Mouse (Mus musculus) adrenal gland, postnatal 10 days (tissue): ENCODE measurements around the gene Map2k5. TPM values are rescaled to one million over a fixed set of nuclear protein-coding genes. Genes with fewer than 3 reads are reported as not detected.

Experiments
- DNase-seq: peaks from one replicate; pipeline ENCODE4 v3.0.0; 2021; ENCODE audit warnings: mixed read lengths
- total RNA-seq, 2 experiments: library from RNA; stranded (reverse); gene quantifications; 2 replicates each; pipeline ENCODE4 v1.2.3; 2021

Gene Map2k5
- total RNA-seq, 2 experiments from 2014 or later, result 27.0 to 35.4 TPM

DNA sequence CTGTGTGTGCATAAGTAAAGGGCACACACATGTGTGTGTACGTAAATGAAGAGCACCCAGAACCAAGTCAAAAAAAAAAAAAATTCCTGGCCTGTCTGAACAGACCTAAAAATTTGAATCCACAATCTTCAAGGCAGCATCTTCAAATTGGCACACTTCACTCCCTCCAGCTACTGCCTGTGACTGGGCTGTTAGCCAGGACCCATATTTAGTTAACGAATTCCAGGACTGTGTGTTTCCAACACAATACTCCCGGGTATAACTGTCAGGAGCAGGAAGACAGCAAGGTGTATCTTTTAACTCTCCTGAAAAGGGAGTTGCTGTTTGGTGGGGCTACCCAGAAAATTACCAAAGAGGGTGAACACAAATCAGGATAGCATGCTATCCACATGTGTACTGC lies 118.9 kb downstream of the Map2k5 start:
- DNase-seq, result no peak

GRCm38 (mm10) chr9:63257739-63258138 lies 120.0 kb downstream of the Map2k5 start:
- DNase-seq, result no peak

GRCm38 (mm10) chr9:63250841-63251626 lies 126.7 kb downstream of the Map2k5 start:
- no peak for DNase-seq

DNA sequence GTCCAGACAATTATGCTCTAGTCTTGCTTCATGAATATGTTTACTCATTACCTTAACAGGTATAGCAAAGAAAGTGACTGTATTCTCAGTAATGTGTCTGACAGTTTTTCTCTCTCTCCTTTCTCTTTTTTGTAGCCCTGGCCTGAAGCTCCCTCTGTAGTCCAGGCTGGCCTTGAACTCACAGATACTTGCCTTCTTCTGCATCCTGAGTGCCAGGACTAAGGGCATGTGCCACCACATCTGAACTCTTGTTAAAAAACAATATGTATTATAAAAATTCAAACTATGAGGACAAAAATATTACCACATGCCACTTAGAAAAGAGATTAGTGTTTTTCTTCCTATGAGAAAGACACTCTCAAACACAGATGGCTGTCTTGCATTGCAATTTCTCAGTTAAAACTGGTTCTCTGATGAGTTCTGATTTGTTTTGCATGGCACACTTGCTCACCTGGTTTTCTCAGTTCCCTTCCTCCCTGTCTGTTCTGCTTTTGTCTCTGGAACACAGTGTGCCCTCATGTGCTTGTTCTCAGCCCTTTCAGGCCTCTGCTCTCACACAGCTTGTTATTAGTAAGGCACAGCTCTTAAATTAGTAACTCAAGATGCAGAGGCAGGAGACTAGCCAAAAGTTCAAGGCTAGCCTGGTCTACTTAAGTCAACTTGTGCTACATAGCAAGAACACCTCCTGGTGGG lies 129.5 kb downstream of the Map2k5 start:
- no peak for DNase-seq

GRCm38 (mm10) chr9:63246568-63247169 lies 131.0 kb downstream of the Map2k5 start:
- no peak for DNase-seq

DNA sequence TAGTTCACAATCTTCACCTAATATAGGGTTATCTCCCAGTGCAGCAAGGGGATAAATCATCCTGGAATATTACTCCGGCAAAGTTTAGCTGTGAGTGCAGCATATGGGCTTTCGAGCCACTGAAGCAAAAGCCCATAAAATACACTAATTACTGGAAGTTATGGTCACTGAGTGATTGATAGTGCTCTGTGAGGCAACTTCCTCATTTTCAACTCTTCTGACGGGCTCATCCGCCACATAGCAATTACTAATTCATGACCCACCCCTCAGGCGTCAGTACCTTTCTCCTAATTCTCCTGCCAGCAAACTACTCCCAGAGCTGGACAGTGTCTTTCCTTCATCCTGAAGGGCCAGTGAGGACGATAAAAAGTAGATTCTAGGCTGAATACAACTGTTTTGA lies 135.7 kb downstream of the Map2k5 start:
- no peak for DNase-seq

GRCm38 (mm10) chr9:63241241-63241640 lies 136.5 kb downstream of the Map2k5 start:
- DNase-seq, result peak; percentile 44

GRCm38 (mm10) chr9:63234356-63234755 lies 143.3 kb downstream of the Map2k5 start:
- DNase-seq, result no peak

DNA sequence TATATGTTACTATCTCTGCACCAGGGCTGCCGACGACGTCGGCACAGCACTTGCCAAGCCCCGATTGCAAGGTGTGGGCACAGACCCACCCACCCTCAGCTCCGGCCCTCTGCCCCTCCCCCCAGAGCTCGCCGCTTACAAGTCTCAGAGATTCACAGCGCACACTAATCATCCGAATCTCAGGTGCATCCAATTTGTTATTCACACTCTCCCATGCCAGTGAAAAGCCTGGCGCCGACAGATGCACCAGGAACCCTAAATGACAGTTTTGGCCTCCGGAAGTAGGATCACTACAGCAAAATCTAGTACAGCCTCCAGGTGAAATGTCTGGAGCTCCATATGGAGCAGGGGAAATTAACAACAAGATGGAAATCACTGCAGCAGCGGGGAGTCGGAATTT lies 147.4 kb downstream of the Map2k5 start:
- DNase-seq, result no peak

DNA sequence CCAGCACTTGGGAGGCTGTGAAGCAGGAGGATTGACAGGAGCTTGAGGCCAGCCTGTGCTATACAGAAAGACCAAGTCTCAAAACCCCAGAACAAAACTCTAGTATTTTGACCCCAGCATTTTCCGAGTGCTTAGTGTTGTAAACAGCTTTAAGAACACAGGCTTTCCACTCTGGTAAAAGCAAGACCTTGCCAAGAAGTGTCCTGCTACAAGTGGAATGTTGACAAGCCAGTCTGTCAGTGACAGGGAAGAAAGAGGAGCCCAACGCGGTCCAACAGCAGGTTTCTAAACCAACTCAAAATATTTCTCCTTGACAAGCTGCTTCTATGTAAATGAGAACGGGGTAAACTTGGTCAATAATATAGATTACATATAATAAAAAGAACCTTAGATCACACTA lies 148.6 kb downstream of the Map2k5 start:
- DNase-seq, result no peak

DNA sequence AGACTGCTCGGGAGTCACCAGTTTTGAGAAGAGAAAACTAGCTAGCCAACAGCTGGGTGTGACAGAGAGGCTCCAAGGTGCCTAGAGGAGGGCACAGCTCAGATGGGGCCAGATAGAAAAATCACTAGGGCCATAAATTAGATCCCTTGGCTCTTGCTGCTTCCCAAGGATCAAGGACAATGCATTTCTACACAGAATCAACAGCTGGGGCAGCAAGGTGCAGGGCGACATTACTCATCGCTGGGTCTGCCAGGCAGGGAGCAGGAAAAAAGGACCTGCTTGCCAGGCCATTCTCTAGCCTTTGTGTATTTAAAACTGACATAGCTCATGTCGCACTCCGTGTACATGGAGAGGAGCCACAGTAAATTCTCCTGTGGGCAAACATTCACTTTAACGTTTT lies 155.5 kb downstream of the Map2k5 start:
- DNase-seq, result peak; percentile 68

- no peak for DNase-seq
These were observed 157.9 kb downstream of the Map2k5 start for GRCm38 (mm10) chr9:63219851-63220250.

DNA sequence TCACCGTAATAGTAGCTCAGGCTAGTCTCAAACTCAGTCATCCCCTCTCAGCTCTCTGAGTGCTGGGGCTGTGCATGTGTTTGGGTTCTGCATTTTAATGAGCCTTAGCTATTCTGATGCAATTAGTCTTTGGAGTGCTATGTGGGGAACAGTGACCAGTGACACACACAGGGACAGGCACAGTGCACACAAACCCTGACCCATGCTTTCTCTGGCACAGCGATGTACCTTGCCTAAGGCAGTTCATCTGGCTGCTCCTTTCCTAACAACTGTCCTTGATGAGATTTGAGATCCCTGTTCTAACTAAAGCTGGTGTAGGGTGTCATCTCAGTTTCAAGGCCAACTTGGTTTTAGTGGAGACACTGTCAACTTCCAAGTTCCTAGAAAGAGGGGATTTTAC lies 162.7 kb downstream of the Map2k5 start:
- no peak for DNase-seq

- no peak for DNase-seq
These were observed 170.9 kb downstream of the Map2k5 start for GRCm38 (mm10) chr9:63206769-63207276.

GRCm38 (mm10) chr9:63203461-63203860 lies 174.2 kb downstream of the Map2k5 start:
- DNase-seq, result no peak

DNA sequence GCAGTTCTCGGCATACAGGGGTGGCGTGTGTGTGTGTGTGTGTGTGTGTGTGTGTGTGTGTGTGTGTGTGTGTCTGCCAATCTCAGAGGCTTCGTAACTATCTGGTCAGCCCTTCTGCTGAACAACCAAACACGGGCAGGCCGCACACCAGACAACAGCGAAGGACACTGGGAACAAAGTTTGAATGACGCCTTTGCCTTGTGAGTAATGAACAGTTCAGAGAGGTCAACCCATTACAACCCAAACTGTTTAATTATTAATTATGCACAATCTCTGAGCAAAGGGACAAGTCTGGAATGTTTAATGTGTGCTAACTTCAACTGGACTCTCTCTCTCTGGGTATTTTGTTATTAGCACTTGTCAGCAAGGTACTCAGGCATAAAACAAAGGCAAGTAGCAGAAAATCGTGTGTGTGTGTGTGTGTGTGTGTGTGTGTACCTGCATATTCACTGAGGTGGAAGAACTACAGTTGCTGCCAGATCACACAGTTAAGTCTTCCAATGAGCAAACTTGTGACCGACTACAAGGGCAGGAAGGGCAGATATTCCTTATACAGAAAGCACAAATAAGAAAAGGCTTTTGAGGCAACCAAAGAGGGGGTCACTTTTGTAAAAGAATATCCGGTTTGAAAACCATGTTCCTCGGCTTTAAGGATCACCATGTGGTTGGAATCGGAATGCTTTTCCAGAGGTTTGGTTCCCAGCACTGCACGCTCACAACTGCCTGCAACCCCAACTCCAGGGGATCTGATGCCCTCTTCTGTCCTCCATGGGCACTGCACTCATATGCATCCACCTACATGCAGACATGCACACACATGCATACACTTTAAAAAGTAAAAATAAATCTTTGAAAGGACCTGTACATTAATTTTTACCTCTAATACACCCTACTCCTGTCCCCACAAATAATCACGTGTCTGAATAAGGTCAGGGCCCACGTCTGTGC lies 176.1 kb downstream of the Map2k5 start:
- no peak for DNase-seq

DNA sequence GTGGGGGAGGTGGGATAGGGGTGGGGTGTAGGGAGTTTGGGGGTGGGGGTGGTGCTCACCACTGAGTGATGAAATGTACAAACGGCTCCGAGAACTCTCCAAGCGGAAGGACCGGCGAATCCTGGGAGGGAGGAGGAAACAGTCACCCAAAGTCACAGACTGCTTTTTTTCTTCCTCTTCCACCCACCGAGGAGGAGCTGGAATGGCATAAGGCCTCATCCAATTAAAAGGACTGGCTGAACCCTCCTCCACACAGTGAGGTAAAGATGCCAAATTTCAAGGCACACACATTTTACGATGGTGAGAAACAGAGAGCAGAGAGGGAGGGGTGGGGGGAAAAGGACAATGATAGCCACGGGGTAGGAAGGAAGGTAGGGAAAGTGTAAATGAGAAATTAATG lies 180.4 kb downstream of the Map2k5 start:
- peak; percentile 21 for DNase-seq

DNA sequence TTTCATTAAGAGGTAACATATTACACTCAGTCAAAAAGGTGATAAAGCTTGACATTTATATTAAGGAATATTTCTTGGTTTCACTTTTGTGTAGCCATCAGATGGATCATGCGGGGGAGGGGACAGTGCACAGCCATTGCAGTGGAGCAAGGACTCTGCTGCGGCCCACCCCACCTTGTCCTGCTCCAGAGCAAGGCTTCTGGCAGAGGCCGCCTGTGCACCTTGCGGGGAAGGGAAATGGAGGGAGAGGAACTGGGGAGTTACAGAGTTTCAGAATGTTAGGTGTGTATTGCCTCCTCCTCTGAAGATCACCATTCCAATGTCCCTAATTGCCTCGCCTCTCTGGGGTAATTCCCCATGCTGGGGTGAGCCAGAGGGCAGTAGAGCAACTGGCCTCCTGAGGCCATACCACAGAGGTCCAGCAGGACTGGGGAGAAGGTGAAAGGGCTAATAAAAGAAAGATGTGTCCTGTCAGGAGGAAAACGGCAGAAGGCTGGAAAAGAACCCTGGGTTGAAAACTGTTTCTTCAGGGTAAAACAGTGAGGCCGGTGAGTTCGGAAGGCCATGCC lies 181.5 kb downstream of the Map2k5 start:
- DNase-seq, result peak; percentile 70

- DNase-seq, result no peak
These were observed 182.2 kb downstream of the Map2k5 start for GRCm38 (mm10) chr9:63195523-63195922.

DNA sequence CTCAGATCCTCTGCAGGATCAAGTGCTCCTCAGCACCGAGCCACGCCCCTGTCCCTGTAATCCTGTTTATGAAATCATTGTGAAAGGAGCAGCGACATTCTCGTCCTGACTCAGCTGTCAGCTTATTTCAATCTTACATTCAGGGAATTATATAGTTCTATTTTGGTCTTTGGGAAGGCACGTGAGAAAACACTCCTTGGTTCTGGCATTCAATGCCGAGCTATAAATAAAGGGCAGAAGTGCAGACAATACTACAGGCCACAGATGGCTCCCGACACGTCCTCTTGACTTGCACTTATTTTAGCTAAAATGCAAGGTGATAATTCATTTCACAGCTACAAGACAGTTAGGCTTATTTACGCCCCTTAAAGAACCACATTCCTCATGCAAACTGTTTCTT lies 182.9 kb downstream of the Map2k5 start:
- DNase-seq, result no peak

GRCm38 (mm10) chr9:63192809-63193208 lies 184.9 kb downstream of the Map2k5 start:
- DNase-seq, result no peak

GRCm38 (mm10) chr9:63187310-63187709 lies 190.4 kb downstream of the Map2k5 start:
- peak; percentile 57 for DNase-seq
